Mouse (Mus musculus) cerebellum, adult 2 months (tissue): ENCODE data around the gene B430306N03Rik.

Experiments used
- CTCF ChIP-seq: fragments of 200-500 bp; IDR thresholded peaks from 2 replicates; pipeline ENCODE4 v1.5.1; 2011; ENCODE audit warnings: low read depth, mild to moderate bottlenecking, control low read depth, low read length, moderate library complexity, borderline replicate concordance; ENCODE audit not compliant: insufficient read depth
- POLR2A ChIP-seq: fragments of 200-500 bp; IDR thresholded peaks from 2 replicates; pipeline ENCODE4 v1.6.1; 2011; ENCODE audit warnings: low read length, control low read depth, borderline replicate concordance; ENCODE audit not compliant: insufficient read depth

- TF ChIP-seq POLR2A (no peak), CTCF (no peak)
Observed at GRCm38 (mm10) chr17:48334186-48334585, 18.2 kb downstream of the B430306N03Rik start.
